Mouse (Mus musculus): ENCODE data around the gene Lsg1.
A peak's percentile ranks its signal among the peaks of the same experiment; 100 is the strongest.

The Lsg1 gene

DNA sequence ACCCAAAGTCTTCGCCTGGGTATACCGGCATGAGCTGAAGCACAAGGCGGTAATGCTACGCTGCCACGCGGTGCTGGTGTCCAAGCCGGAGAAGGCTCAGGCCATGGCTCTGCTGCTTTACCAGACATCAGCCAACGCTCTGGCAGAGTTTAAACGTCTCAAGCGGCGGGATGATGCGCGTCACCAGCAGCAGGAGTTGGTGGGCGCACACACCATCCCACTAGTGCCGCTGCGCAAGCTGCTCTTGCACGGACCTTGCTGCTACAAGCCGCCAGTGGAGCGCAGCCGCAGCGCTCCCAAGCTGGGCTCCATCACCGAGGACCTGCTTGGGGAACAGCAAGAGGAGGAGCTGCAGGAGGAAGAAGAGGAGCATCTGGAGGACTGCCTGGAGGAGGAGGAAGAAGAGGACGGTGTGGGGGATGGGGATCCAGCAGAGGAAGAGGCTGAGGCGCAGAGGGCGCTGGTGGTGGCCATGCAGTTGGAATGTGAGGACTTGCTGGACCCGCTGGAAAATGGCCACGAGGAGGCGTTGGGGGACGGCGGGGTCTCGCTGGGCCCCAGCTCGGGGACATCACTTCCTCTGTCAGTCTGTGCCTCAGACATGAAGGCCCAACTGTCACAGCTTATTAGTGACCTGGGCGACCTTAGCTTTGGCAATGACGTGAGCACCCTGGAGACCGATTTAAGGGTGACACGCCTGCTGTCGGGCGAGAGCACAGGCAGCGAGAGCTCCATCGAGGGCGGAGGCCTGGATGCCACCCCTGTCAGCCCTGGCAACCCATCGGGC lies 13.8 kb upstream of the Lsg1 start:
- DNase-seq (ENCODE audit: extremely low spot score, low read depth, low spot score) = no peak

DNA sequence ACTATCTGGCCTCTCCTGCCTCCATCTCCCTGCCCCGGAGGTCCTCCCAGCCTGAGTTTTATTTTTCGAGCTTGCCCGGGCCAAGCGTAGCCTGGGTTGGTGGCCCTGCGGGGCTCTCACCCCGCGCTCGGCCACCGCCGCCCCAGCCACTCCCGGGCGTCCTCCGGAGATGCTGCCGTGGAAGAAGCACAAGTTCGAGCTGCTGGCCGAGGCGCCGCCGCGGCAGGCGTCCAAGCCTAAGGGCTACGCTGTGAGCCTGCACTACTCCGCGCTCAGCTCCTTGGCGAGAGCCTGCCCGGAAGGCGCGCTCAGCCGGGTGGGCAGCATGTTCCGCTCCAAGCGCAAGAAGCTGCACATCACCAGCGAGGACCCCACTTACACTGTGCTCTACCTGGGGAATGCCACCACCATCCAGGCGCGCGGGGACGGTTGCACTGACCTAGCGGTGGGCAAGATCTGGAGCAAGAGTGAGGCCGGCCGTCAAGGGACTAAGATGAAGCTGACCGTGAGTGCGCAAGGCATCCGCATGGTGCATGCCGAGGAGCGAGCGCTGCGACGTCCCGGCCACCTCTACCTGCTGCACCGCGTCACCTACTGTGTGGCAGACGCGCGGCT lies 13.1 kb upstream of the Lsg1 start:
- DNase-seq (ENCODE audit: extremely low spot score, low read depth, low spot score) = no peak

DNA sequence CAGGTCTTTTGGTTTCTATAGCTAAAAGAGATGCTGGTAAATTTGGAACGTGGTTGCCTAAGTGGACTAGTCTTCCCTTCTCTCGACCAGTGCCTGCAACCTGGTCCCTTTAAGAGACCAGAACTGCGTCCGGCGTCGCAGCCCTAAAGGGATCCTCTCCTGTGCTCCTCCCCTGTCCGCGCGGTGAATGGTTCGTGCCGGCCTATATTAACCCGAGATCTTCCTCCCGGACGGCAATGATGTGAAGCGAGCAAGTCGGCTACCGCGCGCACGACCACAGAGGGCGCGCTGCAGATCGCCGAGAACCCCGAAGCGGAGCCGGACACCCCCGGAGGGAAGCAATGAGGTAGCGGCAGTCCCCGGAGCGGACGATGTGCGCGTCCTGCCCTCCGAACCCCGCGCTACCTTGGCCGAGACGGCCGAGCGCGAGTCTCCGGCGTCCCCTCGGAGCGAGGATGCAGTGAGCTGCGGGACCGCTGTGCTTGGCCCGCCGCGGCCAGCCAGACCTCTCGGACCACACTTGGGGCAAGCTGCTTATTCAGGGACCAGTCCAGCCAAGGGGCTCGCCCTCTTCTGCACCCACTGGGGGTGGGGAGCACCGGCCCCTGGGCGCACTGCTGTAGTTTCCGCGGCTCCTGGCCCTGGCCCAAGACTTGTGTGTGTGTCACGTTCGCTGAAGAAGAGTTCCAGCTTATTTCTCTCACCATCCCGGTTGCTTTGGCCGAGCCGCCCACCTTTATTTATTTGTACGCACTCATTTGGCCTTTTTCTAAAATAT lies 12.3 kb upstream of the Lsg1 start, which contains the start of gene Fam43a:
Gene Fam43a, plus strand, starts transcription at position 233 of the 778 bp plus-strand sequence.
- DNase-seq (ENCODE audit: extremely low spot score, low read depth, low spot score) = no peak

DNA sequence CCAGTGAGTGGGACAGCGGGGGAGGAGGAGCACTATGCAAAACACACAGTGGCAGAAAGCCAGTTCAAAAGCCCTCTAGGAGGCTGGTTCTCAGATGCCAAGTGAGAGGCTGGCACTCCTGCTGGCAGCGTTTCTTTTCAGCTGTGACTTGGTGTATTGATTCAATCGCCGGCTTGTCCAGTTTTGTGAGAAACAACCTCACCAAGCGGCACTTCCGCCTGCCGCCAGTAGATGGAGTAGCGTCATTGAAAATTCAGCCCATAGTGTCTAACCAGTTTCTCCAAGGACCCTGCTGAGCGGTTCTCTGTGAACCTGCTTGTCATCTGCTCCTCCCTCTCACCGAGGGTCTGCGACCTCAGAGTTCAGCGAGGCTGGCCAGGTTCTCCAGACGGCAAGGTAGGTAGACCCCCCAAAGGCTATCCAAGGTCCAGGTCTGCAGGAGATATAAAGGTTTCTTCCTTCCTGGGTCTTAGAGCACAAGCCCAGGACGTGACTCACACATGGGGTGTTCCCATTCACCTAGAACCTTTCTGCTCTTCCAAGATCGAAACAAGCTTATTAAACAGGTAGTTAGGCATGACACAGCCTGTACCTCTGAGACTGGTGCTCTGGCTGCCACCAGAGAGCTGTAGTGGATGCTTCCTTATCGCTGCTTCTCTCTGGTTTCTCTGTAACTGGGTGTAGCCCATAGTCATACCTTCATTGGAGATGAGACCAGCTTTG lies 9.7 kb upstream of the Lsg1 start:
- peak; percentile 86 for DNase-seq (ENCODE audit: extremely low spot score, low read depth, low spot score)

DNA sequence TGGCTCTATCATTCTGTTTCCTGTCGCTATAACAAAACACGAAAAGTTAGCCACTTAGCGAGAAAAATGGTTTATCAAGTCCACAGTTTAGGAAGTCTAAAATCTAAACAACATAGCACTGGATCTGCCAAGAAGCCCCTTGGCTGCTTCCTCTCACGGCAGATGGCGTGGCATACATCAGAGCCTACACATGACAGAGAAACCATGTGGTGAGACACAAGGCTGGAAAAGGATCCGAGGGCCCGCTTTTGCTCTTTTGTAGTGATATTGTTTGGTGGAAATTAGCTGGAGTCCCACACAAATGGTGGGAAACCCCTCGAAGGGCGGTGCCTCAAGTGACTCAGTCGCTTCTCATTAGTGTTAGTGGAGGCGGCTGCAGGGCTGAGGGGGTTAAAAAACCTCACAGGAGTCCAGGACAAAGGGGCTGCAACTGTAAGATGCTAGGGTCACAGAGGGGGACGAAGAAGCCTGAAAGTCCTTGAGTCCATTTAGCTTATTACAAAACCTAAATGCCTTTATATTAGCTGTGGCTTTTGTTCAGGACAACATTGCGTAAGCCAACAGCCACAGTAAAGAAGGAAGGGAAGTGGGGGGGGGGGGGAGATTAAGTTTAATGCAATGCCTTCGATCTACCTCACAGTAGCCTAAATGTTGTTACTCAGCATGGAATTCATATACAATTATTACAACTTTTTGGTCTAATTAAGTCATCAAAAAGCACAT lies 8.6 kb upstream of the Lsg1 start:
- no peak for DNase-seq (ENCODE audit: extremely low spot score, low read depth, low spot score)

DNA sequence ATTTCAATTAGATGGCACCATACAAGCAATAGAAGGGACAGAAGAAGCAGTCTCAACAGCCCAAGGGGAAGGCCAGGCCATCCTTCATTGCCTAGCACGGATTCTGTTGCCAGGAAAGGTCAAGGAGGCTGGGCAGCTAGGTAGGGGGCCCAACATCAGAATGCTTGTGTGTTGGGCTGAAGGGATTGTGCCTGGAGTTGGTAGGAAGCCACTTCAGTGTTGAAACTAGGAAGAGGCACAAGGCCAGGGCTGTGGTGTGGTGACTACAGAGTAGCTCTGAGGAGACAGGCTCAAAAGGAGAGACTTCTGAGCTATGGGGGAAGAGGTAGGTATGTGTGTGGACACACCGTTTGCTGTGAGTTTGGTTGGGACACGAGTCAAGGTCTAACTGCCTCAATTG lies 8.0 kb upstream of the Lsg1 start:
- no peak for DNase-seq (ENCODE audit: extremely low spot score, low read depth, low spot score)

DNA sequence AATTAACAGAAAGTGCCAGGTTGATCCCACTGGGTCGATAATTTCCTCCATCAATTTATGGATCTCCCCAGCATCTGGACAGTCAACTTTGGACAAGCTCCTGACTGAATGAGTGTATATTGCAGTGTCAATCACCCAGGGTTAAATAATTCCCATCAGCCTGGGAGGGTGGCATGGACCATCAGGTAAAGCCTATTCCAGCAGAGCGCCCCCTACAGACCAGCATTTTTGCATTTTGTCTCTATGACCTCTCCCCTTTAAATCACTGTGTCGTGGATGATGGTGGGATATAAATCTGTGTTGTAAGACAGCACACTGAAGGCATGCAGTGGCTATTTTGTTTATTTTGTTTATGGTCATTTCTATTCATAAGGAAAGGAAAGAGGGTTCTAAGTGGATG lies 4.6 kb upstream of the Lsg1 start:
- DNase-seq (ENCODE audit: extremely low spot score, low read depth, low spot score) = no peak

DNA sequence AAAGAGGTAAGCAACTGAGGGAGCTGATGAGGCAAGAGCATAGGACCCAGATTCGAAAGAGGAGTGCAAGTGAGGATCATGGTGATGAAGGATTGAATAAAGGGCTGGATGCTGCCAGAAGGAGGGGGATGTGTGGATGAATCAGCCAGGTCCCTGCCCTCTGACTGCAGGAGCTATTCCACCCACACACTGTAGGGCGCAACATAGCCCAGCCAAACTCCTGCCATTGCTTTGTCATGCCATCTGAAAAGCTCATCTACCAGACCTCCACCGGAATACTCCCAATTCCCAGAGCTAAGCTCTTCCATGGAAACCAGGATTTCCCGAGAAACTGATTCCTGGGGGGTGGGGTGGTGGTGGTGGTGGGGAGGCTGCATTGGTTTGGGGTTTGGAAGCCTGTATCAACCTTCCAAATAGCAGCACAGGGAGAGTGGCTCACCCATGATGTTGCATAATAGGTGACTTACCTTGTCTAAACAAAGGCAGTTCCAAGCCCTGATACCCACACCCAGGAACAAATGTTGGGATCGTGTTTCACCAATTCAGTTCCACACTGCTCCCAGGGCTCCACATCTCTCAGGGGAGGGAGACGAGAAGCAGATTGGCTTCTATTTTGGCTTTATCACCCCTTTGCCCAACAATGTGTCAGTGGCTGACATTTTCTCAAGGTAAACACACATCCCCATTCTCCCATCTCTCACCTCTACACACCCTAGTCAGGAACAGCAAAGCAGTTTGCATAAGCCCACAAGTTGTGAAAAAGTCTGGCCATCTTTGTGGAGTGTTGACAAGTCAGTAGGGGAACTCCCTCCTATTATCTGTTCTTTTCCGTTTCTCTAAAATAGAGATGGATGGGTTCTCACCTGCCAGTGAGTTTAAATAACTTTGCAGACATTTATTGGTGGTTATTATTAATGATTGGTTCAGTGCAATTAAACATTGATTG lies 3.1 kb upstream of the Lsg1 start:
- no peak for DNase-seq (ENCODE audit: extremely low spot score, low read depth, low spot score)

DNA sequence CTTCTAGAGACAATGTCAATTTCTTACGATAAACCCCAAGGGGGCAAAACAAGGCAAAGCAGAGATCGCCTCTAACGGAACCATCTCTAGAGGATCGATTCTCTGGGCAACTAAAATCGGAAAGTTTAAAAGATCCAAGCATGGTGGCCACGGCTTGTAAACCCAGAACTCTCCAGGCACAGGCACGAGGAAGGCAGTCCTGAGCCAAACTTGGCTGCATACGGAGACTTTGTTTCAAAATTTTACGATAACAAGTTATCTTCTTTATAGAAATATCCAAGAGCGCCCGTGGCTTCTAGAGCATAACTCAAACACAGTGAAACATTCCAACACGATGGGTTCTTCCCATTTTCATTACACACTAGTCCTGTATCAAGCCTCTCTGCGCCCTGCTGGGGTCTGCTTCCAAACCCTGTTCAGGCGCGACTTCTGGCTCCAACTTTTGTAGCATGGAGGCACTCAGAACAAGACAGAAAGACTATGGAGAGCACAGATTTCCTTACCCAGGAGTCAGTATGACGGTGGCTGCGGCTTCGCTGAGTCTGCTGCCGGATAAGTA lies 378 bp downstream of the Lsg1 start:
- DNase-seq (ENCODE audit: extremely low spot score, low read depth, low spot score) = no peak

DNA sequence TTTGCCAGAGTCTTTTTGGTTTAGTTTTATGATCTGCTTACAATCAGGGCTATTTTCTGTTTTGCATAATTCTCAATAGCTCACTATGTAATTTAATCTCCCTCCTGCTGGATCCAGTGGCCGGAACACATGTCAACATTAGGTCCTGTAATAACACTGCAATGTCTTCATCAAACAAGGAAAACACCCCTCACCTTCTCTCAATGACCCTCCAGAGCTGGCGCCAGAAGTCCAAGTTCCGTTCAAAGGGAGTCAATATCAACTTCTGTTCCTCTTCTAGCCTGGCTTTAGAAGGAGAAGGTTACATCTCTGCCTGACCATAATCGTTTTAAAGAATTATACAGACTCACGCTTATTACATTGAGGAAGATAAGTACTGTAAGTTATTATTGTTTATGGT lies 6.6 kb downstream of the Lsg1 start:
- no peak for DNase-seq (ENCODE audit: extremely low spot score, low read depth, low spot score)

DNA sequence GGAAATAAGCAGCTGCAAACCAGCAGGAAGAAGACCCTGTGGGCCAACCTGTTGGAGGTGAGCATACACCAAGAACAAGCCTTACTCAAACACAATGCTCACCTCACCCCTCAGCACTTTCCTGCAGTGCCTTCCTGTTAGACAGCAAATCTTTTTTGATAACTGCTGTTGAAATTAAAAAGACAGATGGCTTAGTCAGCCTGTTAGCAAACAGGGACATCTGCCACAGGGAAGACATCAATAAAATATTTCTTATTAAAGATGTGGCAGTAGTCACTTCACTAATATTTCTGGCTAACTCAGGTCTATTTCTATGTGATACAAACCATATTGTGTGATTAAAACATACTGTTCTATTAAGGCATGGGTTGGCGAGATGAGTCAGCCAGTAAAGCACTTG lies 11.0 kb downstream of the Lsg1 start:
- DNase-seq (ENCODE audit: extremely low spot score, low read depth, low spot score) = no peak

DNA sequence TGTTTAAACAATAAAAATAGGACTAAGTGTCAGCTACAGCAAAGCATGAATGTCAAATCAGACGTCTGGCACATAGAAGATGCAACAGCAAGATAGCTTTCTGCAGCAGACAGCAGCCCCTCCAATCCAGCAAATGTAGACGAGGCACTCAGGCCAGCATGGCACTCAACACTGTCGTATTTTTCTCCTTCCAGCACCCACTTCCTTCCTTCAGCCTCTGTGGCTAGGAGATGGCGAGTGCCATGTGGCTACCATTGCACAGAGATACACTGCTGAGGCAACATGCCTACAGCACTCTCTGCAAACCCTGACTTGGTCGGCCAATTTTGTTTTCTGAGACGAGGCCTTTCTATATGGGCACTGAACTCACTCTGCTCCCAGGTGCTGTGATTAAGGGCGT lies 11.6 kb downstream of the Lsg1 start:
- no peak for DNase-seq (ENCODE audit: extremely low spot score, low read depth, low spot score)

DNA sequence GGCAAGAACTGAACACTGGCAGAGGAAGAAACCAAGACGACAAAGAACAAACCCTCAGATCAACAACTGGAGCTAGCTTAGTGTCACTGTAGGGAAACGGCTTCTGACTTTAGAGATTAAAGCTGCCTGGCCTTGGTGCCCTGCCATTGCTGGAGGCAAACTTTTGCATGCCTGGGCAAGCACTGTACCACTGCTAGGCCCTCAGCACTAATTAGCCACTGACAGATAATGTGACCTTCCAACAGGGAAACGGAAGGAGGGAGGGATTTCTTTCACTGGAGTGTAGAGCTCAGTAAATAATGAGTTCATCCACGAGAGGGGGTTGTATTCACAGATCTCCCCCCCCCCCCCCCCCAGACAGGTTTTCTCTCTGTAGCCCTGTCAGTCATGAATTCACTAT lies 15.2 kb downstream of the Lsg1 start:
- no peak for DNase-seq (ENCODE audit: extremely low spot score, low read depth, low spot score)

DNA sequence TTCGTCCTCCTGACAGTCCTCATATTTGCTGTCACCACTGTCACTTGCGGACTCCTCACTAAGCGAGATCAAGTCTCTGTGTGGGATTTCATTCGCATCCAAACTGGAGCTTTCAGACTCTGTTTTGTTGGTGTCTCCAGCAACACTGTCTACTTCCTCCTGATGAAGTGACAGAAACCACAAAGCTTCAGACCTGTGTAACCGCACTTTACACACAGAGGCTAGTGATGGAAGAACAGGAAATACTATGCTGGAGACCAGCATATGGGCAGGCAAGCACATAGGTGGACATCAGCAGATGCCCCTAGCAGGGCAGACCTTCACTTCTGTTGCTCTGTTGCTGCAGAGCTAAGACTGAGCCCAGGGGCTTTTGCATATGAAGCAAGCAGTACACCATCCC lies 16.0 kb downstream of the Lsg1 start:
- DNase-seq (ENCODE audit: extremely low spot score, low read depth, low spot score) = no peak

DNA sequence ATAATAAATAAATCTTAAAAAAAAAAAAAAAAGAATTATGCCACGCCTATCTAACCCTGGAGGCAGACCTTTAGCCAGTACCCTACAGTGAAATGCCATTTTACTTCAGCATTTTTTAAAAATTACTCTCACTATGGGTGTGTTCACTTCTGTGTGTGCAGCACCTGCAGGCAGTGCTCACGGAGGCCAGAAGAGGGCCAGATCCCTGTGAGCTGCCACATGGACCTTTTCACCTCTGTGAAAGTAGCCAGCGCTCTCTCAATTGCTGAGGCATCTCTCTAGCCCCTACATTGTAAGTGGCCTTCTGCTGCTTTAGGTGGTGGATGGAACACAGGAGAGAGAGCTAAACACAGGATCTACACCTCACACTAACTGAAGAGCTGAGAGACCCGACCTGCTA lies 17.2 kb downstream of the Lsg1 start:
- no peak for DNase-seq (ENCODE audit: extremely low spot score, low read depth, low spot score)

DNA sequence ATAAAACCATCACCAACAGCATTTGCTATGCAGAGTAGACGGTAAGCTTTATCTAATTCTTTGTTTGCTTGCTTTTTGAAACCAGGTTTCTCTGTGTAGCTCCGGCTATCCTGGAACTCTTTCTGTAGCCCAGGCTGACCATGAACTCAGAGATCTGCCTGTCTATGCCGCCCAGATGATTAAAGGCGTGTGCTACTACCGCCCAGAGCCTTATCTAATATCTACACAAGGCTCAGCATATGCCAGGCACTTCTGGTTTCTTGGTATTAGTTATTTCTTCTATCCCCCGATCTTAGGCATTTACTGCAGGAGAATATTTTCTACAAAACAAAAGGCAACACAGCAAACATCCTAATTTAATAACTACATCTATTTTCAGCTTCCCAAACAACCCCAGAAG lies 21.8 kb downstream of the Lsg1 start:
- no peak for DNase-seq (ENCODE audit: extremely low spot score, low read depth, low spot score)

DNA sequence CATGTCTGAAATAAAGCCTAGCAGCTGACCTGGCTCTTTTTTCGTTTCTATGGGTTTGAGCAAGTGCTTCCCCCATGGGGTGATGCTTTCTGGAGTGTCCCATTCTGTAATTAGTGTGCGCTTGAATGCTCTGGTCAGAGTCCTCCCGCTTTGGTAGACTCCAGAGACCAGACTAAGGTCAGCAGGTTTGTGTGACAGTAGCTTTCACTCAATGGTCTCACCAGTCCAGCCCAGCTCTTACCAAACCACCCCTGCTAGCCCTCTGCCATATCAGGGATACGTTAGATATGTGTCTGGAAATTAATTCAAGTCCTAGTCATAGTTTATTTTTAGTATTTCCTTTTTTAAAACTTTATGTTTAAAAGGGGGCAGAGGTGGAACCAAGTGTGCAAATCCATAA lies 26.8 kb downstream of the Lsg1 start:
- DNase-seq (ENCODE audit: extremely low spot score, low read depth, low spot score) = no peak

DNA sequence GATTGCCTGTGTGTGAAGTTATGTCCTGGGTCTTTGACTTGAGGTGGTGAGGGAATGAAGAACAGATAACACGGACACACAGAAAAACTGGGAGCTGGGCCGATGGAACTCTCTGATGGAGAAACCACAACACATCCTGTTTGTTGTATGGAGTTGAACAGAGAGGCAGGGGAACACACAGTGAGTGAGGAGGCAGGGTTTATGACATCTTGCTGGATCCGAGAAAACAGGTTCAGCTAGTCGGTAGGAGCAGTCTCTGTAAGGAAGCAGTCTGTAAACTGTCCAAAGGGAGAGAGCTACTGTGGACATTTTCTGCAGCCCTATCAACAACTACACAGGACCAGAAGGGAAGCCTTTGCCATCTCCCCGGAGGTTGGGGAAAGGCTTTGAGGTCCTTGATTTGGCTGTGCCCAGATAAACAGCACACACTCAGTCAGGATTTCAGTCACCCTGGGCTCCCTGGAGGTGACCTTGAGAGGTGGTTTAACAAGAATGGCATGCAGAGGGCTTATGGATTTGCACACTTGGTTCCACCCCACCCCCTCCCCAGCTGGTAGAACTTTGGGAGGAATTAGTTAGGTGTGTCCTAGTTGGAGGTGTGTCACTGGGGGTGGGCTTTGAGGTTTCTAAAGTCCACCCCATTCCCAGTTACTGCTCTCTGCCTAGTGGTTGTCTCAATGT lies 27.9 kb downstream of the Lsg1 start:
- no peak for DNase-seq (ENCODE audit: extremely low spot score, low read depth, low spot score)

DNA sequence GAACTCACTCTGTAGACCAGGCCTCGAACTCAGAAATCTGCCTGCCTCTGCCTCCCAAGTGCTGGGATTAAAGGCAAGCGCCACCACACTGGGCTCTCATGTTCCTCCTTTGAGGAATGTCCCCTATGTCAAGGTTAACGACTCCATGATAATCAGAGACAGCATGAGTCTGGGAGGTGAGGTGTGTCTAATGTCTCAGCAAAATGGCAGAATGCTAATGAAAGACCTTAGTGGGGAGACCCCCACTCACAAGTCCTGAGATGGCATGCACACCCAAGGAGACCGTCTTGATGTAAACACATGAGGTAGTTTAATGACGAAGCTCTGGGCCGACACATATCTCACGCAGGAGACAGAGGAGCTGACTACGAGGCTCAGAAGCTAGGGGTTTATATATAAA lies 33.3 kb downstream of the Lsg1 start:
- no peak for DNase-seq (ENCODE audit: extremely low spot score, low read depth, low spot score)

Measured in hindlimb bud, embryonic 11.5 days (tissue).